Mouse (Mus musculus) gastrocnemius, postnatal 4 days (tissue): ENCODE data around the gene Pld3. TPM values are rescaled to one million over a fixed set of nuclear protein-coding genes. Genes with fewer than 3 reads are reported as not detected.

Experiments
- DNase-seq, 2 experiments: peaks; one replicate each; pipeline ENCODE4 v3.0.0; 2021 to 2022; ENCODE audit warnings: low spot score in 2 of 2, mixed read lengths in 2 of 2
- total RNA-seq, 2 experiments: library from RNA; stranded (reverse); gene quantifications; 2 replicates each; pipeline ENCODE4 v1.2.3; 2021

Pld3 gene
- total RNA-seq, 2 experiments from 2014 or later, result 45.0 to 47.7 TPM

DNA sequence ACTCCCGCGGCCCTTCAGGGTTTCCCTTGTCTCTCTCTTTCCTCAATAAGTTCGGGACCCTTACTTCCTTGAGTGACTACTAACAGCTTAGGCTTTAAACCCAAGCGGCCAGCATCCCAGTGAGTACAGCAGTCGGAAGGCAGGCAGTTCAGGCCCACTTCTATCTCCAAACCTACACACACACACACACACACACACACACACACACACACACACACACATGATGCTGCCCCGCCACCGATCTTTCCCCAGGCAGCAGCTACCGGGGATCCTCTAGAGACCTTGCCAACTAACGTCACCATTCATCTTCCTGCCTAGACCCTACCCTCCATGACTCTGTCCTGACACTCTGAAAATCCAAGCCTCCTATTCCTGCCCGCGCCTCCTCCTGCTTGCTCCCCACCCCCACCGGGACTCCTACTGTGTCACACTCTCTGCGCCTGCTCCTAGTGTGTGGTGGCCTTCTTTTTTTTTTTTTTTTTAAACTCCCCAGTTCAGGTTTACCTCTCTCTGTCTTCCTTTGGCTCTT lies 65.2 kb downstream of the Pld3 start:
- DNase-seq, result peak in 1 of 2 experiments; percentile 74

DNA sequence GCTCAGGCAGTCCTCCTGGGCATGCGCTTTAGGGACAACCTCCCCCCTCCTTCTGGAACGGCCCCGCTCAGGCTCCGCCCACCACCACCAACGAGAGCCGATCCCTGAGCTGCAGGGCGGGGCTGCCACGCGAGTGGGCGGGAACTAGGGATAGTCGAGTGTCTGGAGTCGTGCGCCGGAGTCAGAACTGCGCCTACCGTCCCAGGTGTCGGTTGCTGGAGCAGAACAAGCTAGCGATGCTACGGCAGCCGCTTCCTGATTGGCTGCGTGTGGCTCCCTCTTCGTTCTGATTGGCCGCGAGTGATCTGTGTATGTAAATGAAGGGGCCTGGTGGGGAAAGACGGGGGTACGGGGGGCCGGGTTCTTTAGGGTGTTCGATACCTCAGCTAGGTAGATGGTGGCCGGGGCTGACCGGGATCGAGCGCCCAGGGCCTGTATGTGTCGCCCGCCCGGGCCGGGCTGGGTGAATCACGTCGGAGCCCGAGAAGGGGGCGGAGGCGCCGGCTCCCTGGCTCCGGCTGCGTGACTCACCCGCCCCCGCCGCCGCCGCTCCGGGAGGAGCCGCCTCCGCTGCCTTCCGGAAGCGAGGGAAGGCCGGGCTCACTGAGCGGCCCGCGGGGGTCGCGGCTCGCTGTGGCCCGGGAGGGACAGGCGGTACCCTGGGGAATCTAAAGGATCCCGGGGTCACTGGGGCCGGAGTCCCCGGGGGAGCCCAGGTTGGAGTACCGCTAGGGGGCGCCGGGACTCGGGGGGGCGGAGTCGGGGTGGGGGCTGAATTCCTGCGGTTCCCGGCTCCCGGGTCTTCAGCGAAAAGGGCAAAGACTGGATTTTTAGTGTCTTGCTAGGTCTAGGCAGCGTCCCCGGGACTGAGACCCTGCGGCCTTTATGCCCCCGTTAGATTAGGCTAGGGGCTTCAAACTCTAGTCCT lies 66.0 kb downstream of the Pld3 start, which contains the start of gene Sertad1:
Gene Sertad1, plus strand, starts transcription at position 141 of the 928 bp plus-strand sequence.
- peak; percentile 96 to 100 for DNase-seq

- DNase-seq, result no peak
These were observed 66.8 kb downstream of the Pld3 start for GRCm38 (mm10) chr7:27486102-27486769.

DNA sequence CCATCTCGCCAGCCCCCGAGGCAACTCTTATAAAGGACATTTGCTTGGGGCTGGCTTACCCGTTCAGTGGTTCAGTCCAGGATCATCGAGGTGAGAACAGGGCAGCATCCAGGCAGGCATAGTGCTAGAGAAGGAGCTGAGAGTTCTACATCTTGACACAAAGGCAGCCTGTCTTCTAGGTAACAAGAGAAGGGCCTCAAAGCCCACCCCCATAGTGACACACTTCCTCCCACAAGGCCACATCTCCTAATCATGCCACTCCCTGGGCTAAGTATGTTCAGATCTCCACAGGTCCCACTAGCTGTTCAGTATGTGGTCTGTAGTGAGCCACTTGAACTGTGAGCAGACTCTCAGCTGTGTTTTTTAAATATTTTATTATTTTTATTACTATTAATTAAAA lies 69.2 kb downstream of the Pld3 start:
- no peak for DNase-seq

Other genes with a start within 250 kb of the Pld3 start
- gene Ltbp4, start 215.5 kb downstream of the Pld3 start, total RNA-seq, result 100 to 1,000 TPM; 152 to 169 TPM
- 10 to 100 TPM; 11.0 to 11.5 TPM for gene Shkbp1, start 197.2 kb downstream of the Pld3 start, total RNA-seq
- gene Gm20479, start 195.8 kb downstream of the Pld3 start, total RNA-seq, result not detected
- gene Sptbn4, start 105.5 kb downstream of the Pld3 start, total RNA-seq, result under 1 TPM; 0.21 to 0.34 TPM
- 10 to 100 TPM; 29.0 to 36.5 TPM for gene Blvrb, start 105.2 kb downstream of the Pld3 start, total RNA-seq
- gene Sertad3, start 79.5 kb downstream of the Pld3 start, total RNA-seq, result 10 to 100 TPM; 13.0 to 13.6 TPM
- gene Sertad1, start 66.3 kb downstream of the Pld3 start, total RNA-seq, result 10 to 100 TPM; 15.6 to 16.2 TPM
- 10 to 100 TPM; 36.6 to 38.2 TPM for gene Prx, start 53.9 kb downstream of the Pld3 start, total RNA-seq
- gene Hipk4, start 30.0 kb downstream of the Pld3 start, total RNA-seq, result 1 to 10 TPM in 1 of 2 experiments, under 1 TPM in 1; 0.73 to 1.1 TPM
- gene 2310022A10Rik, start within 50 bp of the Pld3 start, total RNA-seq, result 100 to 1,000 TPM; 100 to 115 TPM
- 100 to 1,000 TPM; 183 to 188 TPM for gene Akt2, start 38.3 kb upstream of the Pld3 start, total RNA-seq
- not detected for gene Ttc9b, start 100.7 kb upstream of the Pld3 start, total RNA-seq
- 10 to 100 TPM; 19.2 to 20.0 TPM for gene Map3k10, start 121.4 kb upstream of the Pld3 start, total RNA-seq
- gene Zfp607b, start 136.1 kb upstream of the Pld3 start, total RNA-seq, result 1 to 10 TPM; 1.4 to 2.1 TPM
- 10 to 100 TPM; 10.9 to 12.8 TPM for gene Zfp60, start 178.2 kb upstream of the Pld3 start, total RNA-seq